Mouse (Mus musculus) bone marrow, adult 2 months (tissue): ENCODE results near the gene Tk1.

Experiments
- CTCF ChIP-seq: fragments of 200-500 bp; IDR thresholded peaks from 2 replicates; pipeline ENCODE4 v1.5.1; 2011; ENCODE audit warnings: low read length, control low read depth; ENCODE audit not compliant: control insufficient read depth, insufficient read depth
- POLR2A ChIP-seq: fragments of 200-500 bp; IDR thresholded peaks from 2 replicates; pipeline ENCODE4 v1.6.1; 2011; ENCODE audit warnings: low read depth, mild to moderate bottlenecking, control low read depth, low read length, borderline replicate concordance; ENCODE audit not compliant: control insufficient read depth

- no peak for TF ChIP-seq CTCF
- TF ChIP-seq POLR2A = no peak
Observed at GRCm38 (mm10) chr11:117871376-117871775, 45.5 kb upstream of the Tk1 start.
